Mouse (Mus musculus): ENCODE data around the gene Dusp5. TPM values are rescaled to one million over a fixed set of nuclear protein-coding genes. Genes with fewer than 3 reads are reported as not detected.
A peak's percentile ranks its signal among the peaks of the same experiment; 100 is the strongest.

Gene Dusp5
- total RNA-seq, 2 experiments from 2014 or later, result 18.7 to 20.7 TPM

- DNase-seq, result no peak
Observed at GRCm38 (mm10) chr19:53519549-53519948, 9.4 kb upstream of the Dusp5 start.

DNA sequence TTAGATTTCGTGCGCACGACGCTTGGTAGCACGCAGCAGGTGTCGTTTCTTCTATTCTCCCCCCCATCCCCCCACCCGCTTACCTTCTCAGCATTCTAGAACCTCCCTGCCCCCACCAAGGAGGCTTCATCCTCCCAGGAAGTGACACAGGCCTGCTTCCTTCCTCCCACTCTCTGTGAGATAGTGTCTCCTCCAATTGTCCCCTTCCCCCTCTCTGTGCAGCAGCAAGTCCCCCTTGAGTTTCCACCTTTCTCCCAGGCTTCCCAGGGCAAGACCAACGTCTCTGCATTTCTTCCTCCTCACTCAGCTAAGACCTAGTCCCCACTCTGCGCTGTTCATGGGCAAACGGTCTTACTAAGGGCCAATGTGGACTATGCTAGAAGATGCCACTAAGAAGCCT lies 8.9 kb upstream of the Dusp5 start:
- no peak for DNase-seq

DNA sequence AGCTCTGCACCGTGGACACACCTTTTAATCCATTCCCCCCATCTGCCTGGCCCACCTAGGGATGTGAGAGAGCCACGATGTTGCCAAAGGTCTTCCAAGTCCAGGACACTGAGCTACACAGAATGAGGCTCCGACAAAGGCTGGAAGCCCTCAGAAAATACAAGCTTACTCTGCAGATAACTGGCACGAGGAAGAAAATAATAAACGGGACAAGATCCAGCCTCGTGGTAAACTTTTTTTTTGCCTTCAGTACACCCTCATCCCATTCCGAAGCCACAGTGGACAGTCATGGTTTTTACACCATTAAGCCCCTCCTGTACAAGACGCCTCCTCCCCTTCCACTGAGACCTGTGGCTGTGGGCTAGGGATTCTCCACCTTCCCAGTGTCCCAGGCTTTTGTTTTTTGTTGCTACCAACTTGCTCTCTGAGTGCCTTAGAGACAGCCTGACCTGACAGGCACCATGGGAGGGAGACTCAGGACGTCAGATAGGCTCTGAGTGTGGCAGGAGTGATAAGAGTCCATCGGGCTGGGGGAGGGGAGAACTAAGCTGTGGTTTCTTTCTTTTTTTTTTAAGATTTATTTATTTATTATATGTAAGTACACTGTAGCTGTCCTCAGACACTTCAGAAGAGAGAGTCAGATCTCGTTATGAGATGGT lies 7.6 kb upstream of the Dusp5 start:
- DNase-seq, result no peak

GRCm38 (mm10) chr19:53527480-53527879 lies 1.4 kb upstream of the Dusp5 start:
- DNase-seq, result no peak

DNA sequence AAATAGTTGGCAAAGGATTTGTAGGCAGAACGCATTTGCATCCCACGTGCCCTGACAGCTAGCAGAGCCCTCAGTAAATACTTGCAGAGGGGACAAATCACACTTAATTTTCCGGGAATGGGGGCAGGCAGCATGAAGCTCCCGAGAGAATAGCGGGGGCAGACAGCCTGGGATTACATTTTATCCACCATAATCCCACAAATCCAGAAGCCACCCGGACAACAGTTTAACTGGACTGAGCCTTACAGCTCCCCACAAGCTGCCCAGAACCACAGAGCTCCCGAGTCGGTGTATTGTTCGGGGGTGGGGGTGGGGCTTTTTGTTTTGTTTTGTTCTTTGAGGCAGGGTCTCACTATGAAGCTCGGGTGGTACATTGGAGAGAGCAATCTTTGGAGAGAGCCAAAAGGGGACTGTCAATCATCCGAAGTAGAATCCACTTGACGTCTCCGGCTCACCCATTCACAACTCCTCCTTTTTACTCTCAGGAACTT lies 733 bp upstream of the Dusp5 start:
- no peak for DNase-seq

GRCm38 (mm10) chr19:53529455-53529704 lies 471 bp downstream of the Dusp5 start:
- no peak for DNase-seq

DNA sequence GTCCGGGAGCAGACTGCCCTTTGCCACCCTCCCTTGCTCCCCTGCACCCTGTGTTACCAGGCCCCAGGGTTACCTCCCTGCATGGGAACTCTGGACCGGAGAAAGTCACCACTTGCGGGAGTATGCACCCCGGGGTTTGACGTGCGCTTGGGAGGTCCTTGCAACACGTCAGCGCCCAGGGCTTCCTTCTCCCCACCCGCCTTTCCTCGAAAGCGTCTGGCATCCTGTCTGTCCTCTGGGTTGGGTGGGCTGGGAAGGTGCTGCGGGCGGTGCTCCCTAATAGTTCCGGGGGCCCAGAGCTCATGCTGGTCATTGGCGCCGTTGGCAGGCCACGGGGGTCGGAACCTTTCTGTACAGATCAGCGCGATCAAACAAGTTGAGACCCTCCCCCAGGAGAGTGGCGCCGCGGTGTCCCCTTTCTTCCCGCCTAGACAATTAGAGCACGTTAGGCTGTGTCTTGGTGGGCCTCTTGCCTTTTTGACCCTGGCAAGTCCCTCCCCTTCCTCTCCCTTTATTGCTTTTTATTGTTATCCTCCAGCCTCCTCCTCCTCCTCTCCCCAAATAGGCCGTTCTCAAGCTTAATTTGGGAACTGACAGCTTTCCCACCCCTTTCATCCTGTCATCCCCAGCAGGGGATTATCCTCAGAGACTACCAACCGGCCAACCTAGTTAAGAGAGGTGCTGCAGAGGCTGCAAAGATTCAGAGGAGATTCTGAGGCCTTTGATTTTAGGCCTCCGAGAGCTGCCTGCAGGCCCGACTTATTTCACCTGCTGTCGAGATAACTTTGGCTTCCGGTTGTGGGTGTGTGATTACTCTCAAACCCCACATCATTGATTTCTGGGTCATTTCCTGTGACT lies 1.0 kb downstream of the Dusp5 start:
- peak; percentile 52 for DNase-seq

- no peak for DNase-seq
Observed at GRCm38 (mm10) chr19:53531416-53531815, 2.5 kb downstream of the Dusp5 start.

DNA sequence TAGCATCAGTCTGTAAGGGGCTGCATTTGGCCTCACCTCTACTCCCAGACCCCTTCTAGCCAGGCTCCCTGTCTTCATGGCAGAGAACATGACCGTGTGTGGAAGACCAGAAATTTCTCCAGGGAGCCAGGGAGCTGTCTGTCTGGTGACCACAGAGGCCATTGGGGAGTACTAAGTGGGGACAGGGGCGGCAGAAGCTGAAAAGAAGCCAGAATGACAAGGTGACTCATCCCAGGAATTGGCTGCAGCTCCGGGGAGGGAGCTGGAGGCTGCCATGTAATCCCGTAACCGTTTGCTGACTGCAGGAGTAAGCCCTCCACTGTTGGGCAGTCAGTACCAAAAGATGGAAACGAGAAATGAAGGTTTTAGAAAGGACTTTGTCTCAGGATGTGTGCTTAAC lies 3.1 kb downstream of the Dusp5 start:
- DNase-seq, result peak; percentile 71

DNA sequence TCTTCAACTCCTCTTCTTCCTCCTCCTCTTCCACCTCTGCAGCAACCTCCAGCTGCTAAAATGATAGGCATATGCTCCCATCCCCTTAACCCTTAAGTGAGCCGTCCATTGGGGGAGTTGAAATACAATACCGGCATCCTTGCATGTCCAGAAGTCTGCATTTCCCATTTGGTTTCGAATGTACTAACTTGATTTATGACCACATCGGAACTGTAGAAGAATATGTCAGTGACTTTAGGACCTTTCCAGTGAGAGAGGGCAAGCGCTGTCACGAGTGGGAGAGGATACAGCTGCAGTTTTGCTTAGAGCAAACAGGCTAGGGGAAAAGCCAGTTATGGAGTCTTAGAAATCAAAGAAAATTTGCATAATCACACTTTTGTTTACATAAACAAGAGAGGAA lies 3.8 kb downstream of the Dusp5 start:
- no peak for DNase-seq

- no peak for DNase-seq
Observed at GRCm38 (mm10) chr19:53533236-53533635, 4.3 kb downstream of the Dusp5 start.

DNA sequence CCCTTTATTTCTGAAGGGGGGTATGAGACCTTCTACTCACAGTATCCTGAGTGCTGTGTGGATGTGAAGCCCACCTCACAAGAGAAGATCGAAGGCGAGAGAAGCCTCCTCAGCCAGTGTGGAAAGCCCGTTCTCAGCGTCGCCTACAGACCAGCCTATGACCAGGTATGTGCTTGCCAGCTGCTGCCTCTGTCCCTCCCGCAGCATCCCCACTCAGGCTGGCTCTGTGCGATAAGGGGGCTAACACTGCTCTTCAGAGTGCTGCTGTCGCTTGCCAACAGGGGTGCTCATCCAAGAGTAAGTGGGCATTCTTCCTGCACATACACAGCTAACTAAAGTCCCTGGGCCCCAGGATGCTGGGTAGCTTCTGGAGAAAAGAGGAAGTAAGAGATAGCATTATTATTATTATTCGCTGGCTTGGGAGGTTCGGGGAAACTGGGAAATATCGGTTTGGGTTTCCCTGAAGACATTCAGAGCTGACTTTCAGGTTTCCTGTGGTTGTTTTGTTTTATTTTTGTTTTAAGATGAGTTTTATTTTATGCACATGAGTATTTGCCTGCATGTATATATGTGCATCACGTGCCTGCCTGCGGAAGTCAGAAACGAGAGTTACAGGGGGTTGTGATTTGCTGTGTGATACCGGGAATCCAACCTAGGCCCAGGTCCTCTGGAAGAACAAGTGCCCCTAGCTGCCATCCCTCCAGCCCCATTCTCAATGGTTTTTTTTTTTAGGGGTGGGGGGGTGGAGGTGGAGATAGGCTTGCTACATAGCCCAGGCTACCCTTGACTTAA lies 5.1 kb downstream of the Dusp5 start:
- DNase-seq, result no peak

- no peak for DNase-seq
Observed at GRCm38 (mm10) chr19:53534757-53535410, 6.0 kb downstream of the Dusp5 start.

GRCm38 (mm10) chr19:53535421-53535820 lies 6.5 kb downstream of the Dusp5 start:
- DNase-seq, result no peak

DNA sequence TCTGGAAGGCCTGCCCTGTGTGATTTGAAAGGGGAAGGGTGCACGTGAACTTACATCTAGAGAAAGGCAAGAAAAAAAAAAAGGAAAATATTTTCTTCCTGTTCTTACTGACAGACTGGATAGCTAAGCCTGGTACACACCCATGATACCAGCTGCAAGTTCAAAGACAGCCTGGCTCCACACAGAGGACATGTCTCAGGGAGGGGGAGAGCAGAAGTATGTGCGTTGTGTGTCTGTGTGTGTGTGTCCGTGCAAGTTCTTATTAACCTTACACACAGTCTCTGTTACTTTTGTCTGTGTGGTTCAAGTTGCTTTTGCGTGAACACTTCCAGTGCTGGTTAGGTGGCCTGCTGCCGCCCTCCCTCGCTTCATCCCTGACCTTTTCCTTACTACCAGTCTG lies 7.3 kb downstream of the Dusp5 start:
- DNase-seq, result no peak

DNA sequence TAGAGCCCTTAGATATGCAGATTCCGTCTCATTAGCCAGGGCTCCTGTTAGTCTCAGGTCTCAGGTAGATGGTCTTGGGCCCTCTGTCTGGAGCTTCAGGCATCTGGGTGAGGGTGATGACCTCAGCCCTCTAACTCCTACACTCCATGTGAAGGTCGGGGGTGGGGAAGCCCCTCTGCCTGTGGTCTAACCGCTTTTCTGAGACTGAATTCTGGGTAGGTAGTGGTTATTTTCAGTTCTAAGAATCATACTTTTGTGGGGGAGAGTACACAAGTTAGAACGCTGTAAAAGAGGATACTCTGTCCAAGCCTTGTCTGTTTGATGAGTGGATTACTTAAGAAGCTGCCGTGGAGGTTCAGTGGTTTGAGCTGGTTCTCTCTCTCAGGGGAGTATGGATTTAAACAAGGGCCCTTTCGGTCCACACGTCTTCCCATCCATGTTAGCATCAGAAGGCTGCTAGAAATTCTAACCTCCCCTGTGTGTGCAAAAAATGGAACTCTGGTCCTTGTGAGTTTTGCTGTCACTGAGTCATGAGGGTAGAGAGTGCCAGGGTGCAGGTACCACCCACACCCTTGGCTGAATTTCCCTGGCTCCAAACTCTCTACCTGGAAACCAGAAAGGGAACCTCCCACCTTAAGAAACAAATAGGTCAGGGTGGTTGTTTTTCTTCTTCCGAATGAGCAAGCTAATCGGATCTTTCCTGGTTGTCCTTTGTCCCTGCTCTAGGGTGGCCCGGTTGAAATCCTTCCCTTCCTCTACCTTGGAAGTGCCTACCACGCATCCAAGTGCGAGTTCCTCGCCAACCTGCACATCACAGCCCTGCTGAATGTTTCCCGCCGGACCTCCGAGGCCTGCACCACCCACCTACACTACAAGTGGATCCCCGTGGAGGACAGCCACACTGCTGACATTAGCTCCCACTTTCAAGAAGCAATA lies 8.1 kb downstream of the Dusp5 start:
- no peak for DNase-seq

DNA sequence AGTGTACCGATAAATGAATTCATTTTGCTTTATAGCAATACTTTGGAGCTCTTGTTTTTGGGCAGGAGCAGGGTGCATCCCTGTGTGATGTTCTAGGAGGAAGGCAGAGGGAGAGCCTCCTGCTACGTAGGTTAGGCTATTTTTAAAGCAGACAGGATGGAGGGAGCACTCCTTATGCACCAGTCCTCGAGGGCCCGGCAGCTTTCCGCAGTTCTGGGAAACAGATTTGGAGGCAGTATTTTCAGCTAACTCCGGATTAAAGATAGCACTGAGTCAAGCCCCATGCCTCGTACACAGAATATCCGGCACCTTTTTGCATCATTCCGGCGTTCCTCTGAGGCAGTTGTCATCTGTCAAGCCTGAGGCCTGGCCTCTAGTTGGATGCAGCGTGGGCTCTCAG lies 9.1 kb downstream of the Dusp5 start:
- DNase-seq, result no peak

DNA sequence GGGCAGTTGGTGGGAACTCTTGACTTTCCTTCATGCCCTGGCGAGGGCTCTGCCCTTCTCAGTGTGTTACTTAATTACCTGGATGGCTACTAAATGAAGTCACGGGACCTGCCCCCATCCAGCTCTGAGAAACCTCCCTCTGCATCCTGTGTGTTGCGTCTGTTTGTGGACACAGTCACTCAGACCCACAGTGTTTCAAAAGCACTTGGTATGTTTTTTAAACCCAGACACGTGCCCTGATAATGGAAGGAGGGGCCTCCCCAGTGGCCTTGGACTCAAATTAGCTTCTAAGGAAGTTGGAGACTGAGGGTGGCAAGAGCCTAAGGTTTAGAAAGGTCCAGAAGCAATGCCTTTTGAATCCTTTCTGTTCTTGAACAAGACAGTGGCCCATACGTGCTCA lies 9.9 kb downstream of the Dusp5 start:
- DNase-seq, result no peak

DNA sequence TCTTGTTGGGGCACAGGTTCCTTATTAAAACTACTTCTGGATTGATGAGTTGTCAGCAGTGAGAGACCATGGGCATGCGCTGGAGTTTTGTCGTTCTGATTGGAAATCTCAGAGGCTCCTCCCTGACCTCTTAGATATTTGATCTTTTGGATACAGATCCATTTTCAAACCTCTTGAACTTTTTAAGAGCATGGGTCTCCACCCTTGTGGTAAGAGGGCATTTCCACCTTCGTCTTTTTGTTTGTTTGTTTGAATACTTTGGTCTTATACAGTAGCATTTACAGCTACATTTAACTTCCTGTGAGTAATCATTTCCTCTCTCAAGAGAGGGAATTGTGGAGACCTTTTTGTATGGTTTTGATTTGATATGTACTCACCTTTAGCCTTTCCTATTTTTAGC lies 10.4 kb downstream of the Dusp5 start:
- DNase-seq, result no peak

GRCm38 (mm10) chr19:53543602-53544001 lies 14.7 kb downstream of the Dusp5 start:
- DNase-seq, result no peak

DNA sequence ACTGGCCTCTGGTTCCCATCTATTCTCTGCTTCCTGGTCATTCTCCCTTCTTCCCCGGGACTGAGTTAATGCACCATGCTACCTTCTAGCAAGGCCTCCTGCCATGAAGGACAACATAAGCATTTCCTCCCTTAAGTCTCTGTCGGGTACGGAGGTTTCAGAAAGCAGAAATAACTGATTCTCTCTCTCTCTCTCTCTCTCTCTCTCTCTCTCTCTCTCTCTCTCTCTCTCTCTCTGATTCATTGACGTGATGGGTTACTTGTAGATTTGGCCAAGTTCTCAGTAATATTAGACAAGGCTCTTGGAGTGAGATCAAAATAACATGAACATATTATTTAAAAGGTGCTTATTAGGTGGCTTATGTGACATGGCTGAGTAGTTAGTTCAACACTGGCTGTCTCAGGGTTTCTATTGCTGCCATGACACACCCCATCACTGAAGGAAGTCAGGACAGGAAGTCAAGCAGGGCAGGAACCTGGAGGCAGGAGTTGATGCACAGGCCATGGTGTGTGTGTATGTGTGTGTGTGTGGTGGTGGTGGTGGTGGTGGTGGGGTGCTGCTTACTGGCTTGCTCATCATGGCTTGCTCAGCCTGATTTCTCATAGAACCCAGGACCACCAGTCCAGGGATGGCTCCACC lies 16.1 kb downstream of the Dusp5 start:
- no peak for DNase-seq
